Mouse (Mus musculus): Measurements from ENCODE around the gene Lars2. TPM values are rescaled to one million over a fixed set of nuclear protein-coding genes. Genes with fewer than 3 reads are reported as not detected.
"Not testable (repeated sequence)": the region's sequence is repeated elsewhere in the genome, so short reads cannot be mapped to it uniquely, and the experiment has no call there.

Lars2 gene
- total RNA-seq (2017), result 141 and 175 TPM in 2 replicates

DNA sequence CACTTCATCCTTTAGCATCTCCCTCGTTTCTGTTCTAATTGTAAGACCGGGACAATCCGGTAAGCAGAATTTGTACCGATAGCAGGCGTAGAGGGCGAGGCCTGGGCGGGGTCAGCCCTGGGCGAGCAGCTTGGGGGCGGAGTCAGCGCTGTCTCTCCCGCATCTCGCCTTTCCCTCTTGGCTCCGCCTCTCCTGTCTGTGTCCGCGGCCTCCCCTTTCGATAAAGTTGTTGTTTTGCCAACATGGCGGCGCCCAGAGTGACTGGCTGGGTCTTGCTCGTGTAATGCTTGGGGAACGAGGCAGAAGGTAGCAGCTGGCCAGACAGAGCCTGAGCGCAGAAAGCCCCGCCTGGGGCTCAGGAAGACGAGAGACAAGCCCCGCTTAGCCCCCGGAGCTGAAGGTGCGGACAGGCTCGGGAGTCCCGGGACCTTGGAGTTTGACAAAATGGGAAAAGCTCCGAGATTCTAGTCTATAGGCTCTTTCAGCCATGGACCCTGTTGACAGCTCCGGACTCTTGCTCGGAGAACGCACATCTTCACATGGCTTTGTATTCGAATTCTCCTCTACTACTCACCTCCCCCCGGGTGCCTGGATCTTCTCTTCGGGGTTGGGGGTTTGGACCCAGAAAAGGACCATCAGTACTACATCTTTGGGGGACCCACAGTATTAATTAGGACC is at the start of gene Lars2:
Gene Lars2, plus strand, starts transcription at position 220 of the 678 bp plus-strand sequence.
- ATAC-seq (replicated peaks; ENCODE audit: low read depth, poor library complexity, severe bottlenecking), result peak; percentile 99

- ATAC-seq (replicated peaks; ENCODE audit: low read depth, poor library complexity, severe bottlenecking), result no peak
Measured at GRCm38 (mm10) chr9:123326106-123326505, 40.6 kb upstream of the Lars2 start.

- ATAC-seq (replicated peaks; ENCODE audit: low read depth, poor library complexity, severe bottlenecking), result no peak
Measured at GRCm38 (mm10) chr9:123328336-123328735, 38.4 kb upstream of the Lars2 start.

- ATAC-seq (replicated peaks; ENCODE audit: low read depth, poor library complexity, severe bottlenecking), result no peak
Measured at GRCm38 (mm10) chr9:123329831-123330230, 36.9 kb upstream of the Lars2 start.

DNA sequence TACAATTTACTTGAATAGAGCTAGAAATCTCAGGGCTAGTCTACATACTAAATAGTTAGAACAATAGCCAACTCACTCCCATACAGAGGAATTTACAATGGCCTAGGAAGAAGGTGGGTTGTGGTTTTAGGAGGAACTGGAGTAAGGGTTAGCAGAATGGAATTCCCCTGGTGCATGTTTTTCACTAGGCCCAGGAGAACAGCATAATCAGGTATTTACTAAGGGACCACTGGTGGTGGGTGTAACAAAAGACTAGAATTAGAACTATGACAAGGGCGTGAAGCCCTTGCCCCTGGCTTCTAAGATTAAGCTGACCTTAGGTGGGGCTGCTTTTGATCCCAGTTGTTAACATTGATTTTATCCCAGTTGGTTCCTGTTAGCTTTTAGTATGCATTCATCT is 36.5 kb upstream of the Lars2 start:
- not testable (repeated sequence) for ATAC-seq (replicated peaks; ENCODE audit: low read depth, poor library complexity, severe bottlenecking)

- ATAC-seq (replicated peaks; ENCODE audit: low read depth, poor library complexity, severe bottlenecking), result no peak
Measured at GRCm38 (mm10) chr9:123333479-123333878, 33.2 kb upstream of the Lars2 start.

DNA sequence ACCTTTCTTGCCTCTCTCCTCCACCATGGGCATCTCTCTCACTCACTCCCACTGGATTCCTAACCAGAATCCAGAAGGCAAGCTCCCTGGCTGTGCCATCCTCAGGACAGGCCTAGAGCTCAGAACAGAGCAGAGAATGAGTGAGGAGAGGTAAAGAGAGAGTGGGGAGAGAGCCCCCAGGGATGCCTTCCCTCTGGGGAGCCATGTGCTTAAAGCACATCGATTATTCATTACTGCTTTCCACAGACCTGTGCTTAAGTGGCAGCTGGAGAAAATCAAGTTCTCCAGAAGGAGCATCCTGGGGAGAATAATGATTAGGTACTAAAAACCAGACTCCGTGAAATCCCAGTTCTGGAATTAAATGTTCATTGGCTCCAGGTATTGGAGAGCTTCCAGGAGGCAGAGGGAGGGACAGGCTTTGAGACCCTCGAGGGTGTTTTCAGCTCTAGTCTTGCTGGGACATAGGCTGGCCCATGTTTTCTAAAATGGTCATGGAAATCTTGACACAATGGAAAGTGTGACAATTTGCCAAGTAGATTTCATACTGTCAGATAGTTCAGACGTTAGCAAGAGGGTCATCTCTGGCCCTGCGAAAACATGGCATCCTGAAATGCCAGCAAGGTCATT is 31.6 kb upstream of the Lars2 start:
- ATAC-seq (replicated peaks; ENCODE audit: low read depth, poor library complexity, severe bottlenecking), result no peak

GRCm38 (mm10) chr9:123339651-123340144 is 27.0 kb upstream of the Lars2 start:
- ATAC-seq (replicated peaks; ENCODE audit: low read depth, poor library complexity, severe bottlenecking), result 0 out of 2 replicates have a peak, but pooled peaks have one; percentile 45

DNA sequence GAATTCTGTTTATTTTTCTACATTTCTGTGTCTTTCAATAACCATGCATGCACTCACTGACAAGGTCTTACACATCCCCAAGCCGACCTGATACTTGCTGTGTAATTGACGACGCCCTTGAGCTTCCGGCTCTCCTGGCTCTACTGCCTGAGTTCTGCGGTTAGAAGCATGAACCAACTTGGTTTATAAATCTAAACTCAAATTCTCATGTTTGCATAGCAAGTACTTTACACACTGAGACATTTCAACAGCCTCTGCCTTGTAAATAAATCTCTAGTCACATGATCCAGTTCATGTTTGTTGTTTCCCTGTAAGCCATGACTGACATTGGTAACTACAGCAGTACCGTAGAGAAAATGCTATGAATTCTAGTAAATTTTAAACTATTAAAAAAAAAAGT is 25.5 kb upstream of the Lars2 start:
- ATAC-seq (replicated peaks; ENCODE audit: low read depth, poor library complexity, severe bottlenecking), result no peak

DNA sequence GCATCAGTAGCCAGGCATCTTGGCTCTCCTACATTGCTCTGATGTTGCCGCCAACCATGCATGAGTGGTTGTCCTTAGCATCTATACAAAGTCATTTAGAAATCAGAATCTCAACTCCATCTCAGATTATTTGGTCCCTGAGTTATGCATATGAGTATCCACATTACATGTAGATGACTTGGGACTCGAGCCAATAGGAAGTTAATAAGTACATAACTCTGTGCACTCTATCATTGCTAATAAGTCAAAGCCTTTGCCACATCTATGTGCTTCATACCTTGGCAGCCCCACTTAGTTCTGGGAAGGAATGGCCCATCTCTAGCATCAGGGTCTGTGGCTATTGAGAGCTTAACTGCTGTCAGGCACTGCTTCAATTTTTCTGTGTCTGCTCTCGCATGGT is 23.7 kb upstream of the Lars2 start:
- no peak for ATAC-seq (replicated peaks; ENCODE audit: low read depth, poor library complexity, severe bottlenecking)

GRCm38 (mm10) chr9:123349286-123349685 is 17.4 kb upstream of the Lars2 start:
- ATAC-seq (replicated peaks; ENCODE audit: low read depth, poor library complexity, severe bottlenecking), result not testable (repeated sequence)

DNA sequence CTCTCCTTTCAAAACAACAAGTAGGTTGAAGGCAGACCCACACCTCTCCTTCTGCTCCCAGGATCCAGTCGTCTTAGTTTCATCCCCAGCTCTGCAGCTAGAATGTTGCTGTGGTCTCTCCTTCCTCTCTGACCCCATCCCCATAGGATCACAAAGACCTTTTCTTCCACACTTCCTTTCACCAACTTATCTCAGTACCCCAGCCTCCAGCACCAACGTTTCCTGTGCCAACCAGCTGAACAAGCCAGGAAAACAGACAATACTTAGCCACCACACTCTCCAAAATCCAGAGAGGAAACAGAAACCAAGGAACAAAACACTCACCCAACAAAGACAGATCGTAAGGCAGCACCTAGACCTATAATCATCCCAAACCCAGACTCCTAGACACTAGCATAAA is 6.7 kb upstream of the Lars2 start:
- peak; percentile 29; the same call in 1 of the 2 replicates for ATAC-seq (replicated peaks; ENCODE audit: low read depth, poor library complexity, severe bottlenecking)

DNA sequence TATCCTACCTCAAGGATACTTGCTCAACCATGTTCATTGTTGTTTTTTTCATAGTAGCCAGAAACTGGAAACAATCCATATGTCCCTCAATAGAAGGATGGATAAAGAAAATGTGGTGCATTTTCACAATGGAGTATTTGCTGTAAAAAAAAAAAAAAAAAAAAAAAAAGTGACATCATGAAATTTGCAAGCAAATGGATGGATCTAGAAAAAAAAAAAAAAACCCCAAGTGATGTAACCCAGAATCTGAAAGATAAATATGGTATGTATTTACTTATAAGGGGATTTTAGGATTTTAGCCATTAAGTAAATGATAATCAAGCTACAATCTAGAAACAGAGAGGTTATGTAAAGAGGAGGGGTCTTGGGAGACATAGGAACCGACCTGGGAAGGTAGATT is 1.4 kb upstream of the Lars2 start:
- ATAC-seq (replicated peaks; ENCODE audit: low read depth, poor library complexity, severe bottlenecking), result no peak

- no peak for ATAC-seq (replicated peaks; ENCODE audit: low read depth, poor library complexity, severe bottlenecking)
Measured at GRCm38 (mm10) chr9:123365942-123366707, 602 bp upstream of the Lars2 start.

DNA sequence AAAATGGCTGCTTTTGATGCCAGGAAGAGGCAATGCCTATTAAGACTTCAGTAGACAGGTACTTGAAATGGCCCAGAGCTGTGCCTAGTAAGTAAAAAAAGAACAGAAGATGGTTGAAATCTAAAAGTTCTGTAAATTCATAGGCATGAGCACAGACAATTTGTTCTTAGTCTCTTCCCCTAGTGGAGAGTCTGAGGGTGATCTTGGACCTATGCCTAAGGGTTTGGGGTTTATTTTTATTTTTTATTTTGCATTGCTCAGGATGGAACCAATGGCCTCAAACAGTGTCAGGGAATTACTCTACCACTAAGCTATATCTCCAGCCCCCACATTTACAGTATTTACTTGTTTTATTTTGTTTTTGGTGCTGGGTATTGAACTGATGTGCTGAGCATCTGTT is 909 bp downstream of the Lars2 start:
- no peak for ATAC-seq (replicated peaks; ENCODE audit: low read depth, poor library complexity, severe bottlenecking)

DNA sequence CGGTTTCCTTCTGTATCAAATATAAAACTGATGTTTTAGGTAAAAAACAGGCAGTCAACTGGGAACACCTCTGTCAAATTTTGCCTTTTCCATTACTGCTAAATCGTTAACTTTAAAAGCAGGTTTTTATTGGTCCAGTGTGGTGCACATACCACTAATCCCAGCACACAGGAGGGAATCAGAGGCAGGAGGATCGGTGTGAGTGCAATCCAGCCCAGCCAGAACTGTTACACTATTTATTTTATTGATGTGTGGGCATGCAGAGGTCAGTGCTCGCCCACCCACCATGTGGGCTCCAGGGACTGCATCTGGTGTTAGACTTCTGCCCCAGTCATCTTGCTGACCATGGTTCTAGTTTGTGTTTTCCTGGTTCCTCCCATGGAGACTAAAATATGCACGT is 15.7 kb downstream of the Lars2 start:
- no peak for ATAC-seq (replicated peaks; ENCODE audit: low read depth, poor library complexity, severe bottlenecking)

DNA sequence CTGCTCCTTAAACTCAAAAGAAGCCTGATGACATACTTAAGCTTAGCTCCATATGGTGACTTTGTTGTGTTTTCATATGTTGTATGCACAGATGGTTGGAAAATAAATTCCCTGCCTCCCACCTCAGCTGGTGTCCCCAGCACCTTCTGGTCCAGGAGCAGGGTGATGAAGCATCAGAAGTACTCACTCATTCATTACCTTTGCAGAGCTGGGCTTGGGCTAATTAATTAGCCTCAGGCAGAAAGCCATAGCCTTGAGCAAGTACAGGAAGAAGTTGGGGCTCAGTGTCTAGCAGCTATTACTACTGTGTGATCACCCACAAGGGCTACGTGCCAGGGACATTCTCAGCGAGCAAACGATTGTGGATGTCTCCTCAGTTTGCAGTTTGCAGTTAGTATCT is 18.0 kb downstream of the Lars2 start:
- no peak for ATAC-seq (replicated peaks; ENCODE audit: low read depth, poor library complexity, severe bottlenecking)

GRCm38 (mm10) chr9:123385352-123386198 is 18.8 kb downstream of the Lars2 start:
- ATAC-seq (replicated peaks; ENCODE audit: low read depth, poor library complexity, severe bottlenecking), result no peak

GRCm38 (mm10) chr9:123386347-123386746 is 19.6 kb downstream of the Lars2 start:
- no peak for ATAC-seq (replicated peaks; ENCODE audit: low read depth, poor library complexity, severe bottlenecking)
